Mouse (Mus musculus): ENCODE results near the gene Endou. TPM values are rescaled to one million over a fixed set of nuclear protein-coding genes. Genes with fewer than 3 reads are reported as not detected.
A peak's percentile ranks its signal among the peaks of the same experiment; 100 is the strongest.
"Not testable (repeated sequence)": the region's sequence is repeated elsewhere in the genome, so short reads cannot be mapped to it uniquely, and the experiment has no call there.

Gene Endou
- total RNA-seq, 4 experiments from 2014 or later = 0.19 to 0.49 (median 0.31) TPM

DNA sequence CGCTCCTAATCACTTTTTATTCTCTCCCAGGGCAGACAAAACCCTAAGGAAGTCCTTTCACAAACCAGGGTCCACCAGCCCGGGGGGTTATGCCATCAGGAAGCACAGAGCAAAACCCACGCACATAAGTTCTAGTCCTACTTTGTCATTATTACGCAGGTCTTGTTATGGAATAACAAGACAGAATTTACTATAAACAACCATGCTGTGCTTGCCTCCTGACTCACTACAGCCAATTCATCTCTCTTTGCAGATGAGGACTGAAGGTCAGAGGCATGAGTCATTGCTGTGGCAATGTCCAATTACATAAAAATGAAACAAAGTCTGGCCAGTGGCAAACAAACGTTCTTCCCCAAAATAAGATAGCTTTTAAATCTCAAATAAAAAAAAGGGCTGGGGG, 37.7 kb downstream of the Endou start:
- no peak for DNase-seq (ENCODE audit: low spot score in 2 of 2)

DNA sequence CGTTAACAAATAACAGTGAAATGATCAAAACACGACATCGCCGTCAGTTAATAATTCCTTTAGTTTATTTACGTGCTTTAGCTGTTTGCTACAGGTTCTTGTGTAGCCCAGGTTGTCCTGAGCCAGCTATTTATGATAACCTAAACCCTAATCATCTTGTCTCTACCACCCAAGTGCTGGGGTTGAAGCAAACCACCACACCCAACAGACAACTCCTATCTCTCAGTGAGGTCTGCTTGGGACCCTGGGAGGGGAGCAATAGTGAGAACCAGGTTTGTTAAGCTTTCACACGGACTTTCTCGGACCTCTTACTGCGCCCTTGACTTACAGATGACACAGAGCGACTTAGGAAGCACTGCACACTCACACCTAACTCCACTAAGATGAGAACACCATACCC, 47.0 kb downstream of the Endou start:
- no peak for DNase-seq (ENCODE audit: low spot score in 2 of 2)

DNA sequence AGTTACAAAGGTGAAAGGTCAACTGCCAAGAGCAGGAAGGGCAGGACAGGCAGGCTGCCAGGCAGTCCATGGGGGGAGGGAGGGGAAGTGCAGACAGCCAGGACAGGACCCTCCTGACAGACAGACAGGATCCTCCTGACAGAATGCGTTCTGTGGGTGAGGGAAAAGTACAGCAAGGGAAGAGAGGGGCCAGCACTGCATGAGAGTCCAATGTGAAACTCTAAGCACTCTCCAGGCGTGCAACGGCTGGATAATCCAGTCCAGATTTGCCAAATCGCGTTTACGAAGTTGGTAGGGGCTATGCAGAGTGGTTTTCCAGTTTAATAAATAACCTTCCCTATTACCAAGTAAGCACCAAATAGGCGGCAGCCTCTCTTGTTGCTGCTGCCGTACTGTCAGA, 49.1 kb downstream of the Endou start:
- no peak for DNase-seq (ENCODE audit: low spot score in 2 of 2)

DNA sequence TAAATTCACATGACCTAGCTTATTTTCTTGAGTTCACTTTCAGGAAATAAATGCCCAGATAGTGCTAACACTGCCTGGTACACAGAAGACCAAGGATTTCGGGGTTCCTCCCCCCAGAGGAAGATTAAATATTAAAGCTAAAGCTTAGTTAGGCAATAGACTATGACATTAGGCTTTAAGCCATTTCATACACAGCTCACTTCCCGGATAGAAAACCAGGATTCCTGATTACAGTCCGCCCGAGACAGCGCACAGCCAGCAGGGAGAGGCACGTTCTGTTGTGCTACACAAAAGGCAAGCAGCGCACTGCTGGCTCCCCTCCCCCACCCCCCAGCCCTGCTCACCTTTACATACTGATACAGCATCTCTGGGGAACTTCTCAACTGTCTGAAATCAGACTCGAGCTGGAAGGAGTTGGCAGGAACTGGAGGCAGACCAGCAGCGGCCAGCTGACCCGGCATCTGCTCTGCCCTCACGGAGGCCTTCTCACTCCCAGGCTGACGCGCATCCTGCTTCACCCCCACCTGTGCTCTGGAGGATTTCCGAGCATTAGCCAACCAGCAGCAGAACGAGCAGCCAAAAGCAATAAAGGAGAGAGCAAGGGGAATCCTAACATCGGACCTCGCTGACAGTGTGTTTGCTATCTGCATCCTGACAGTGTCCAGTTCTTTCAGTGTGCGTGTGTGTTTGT, 51.0 kb downstream of the Endou start:
- DNase-seq (ENCODE audit: low spot score in 2 of 2) = peak in 1 of 2 experiments; percentile 39

DNA sequence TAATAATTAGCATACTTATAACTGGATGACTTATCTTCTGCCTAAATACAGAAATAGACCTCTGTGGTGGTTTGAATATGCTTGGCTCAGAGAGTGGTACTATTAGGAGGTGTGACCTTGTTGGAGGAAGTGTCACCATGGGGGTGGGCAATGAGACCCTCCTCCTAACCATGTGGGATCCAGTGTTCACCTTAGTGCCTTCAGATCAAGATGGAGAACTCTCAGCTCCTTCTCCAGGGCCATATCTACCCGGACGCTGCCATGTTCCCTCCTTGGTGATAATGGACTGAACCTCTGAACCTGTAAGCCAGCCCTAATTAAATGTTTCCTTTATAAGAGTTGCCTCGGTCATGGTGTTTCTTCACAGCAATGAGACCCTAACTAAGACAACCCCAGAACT, 53.8 kb downstream of the Endou start:
- no peak for DNase-seq (ENCODE audit: low spot score in 2 of 2)

GRCm38 (mm10) chr15:97675927-97676326, 55.2 kb downstream of the Endou start:
- no peak for DNase-seq (ENCODE audit: low spot score in 2 of 2)

- no peak for DNase-seq (ENCODE audit: low spot score in 2 of 2)
Observed at GRCm38 (mm10) chr15:97674423-97674822, 56.7 kb downstream of the Endou start.

DNA sequence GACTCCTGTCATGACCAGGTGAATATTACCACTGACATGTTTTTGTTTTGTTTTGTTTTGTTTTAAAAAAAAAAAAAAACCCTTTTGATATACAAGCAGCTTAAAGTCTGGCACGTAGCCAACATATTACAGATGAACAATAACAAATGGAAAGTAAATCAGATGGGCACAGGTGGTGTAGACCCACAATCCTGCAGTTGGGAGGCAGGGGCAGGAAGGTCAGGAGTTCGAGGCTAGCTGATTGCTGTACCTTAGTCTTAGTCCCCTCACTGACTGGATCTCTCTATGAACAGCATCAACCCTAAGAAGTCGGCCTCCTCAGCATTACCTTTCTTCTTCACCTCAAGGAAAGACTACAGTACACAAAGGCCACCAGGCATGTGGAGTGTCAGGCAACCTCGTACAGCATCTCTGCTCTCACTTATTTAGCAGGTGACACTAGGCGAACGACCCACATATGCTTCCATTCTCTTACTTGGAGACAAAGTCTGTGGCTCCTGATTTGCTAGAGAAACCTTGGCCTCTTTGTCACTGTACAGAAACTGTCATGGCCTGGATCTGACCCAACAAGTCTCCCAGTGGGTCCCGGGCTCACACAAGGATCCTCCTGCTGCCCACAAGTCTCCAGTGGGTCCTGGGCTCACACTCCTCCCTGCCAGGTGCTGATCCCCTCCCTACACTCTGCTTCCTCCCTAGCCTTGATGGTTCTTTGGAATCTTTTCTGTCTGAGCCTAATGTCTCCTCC, 57.7 kb downstream of the Endou start:
- no peak for DNase-seq (ENCODE audit: low spot score in 2 of 2)

- no peak for DNase-seq (ENCODE audit: low spot score in 2 of 2)
Observed at GRCm38 (mm10) chr15:97672211-97672765, 58.9 kb downstream of the Endou start.

- no peak for DNase-seq (ENCODE audit: low spot score in 2 of 2)
Observed at GRCm38 (mm10) chr15:97670554-97670953, 60.6 kb downstream of the Endou start.

DNA sequence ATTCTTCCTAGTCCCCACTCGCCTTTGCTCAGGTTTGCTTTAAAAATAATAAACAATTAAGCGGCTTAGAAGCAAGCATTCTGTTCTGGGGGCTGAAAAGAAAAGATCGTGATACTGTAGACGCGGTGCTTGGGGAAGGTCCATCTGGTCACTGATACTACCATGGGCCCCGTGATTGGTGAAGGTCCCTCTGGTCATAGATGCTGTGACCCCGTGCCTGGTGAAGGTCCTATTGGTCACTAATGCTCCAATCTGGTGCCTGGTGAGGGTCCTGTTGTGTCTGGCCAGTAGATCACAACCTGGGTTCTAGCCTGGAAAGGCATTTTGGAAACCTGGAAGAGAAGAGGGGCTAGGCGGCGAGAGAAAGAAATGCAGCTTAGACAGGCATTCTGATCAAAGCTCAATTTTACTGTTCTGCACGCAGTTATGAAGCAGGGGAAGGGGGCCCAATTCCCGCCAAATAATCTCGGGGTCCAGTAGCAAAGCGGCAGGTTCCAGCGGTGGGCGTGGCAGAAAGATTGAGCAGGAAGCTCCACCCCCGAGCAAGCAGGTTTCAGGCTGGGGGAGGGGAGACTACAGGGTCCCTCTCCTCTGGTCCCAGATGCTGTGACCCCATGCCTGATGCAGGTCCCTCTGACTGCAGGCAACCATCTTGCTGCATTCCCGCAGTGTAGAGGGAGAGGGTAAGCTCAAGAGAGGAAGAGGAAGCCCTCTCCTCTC, 62.8 kb downstream of the Endou start:
- DNase-seq (ENCODE audit: low spot score in 2 of 2) = not testable (repeated sequence)

GRCm38 (mm10) chr15:97667437-97667836, 63.7 kb downstream of the Endou start:
- DNase-seq (ENCODE audit: low spot score in 2 of 2) = peak; percentile 15 to 22

DNA sequence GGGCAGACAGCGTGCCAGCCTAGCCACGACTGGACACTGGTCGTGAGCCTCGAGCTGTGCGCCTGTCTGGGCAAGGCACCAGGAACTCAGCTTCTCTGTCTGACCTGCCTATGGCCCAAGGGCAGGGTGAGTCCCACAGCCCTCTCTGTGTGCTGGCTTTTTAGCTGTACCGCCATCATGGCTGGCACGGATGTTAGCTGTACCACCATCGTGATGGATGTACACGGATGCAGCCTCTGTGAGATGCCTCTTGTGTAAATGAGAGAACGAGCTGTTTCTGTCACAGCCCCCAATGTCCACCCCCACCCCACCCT, 64.7 kb downstream of the Endou start:
- DNase-seq (ENCODE audit: low spot score in 2 of 2) = no peak

DNA sequence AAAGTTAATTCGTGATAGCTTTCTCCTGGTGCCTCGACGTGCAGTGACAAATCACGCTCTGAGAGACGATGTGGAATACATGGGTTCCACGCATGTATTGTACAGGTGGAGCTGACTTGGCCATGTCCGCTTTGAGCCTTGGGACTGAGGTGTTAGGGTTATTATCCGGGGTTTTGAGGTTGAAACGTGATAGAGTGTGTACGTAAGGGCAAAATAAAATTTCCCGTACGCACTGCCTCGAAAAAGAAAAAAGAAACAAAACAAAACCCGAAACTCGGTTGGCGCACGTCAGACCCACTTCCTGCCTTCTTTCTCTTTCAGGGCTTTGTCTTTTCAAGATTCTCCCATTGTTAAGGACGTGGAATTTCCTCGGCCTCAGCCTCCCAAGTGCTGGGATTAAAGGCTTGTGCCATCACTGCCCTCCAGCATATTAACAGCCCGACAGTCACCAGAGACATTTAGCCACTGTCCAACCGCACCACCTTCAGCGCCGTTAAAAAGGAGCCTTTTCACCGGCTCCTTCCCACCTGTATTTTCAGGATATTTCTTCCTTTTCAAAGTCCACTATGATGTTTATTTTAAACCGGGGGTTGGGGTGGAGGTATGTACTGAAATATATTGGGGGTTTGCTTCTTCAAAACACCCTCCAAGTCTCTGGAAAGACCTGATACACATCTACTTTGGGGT, 65.2 kb downstream of the Endou start:
- no peak for DNase-seq (ENCODE audit: low spot score in 2 of 2)

DNA sequence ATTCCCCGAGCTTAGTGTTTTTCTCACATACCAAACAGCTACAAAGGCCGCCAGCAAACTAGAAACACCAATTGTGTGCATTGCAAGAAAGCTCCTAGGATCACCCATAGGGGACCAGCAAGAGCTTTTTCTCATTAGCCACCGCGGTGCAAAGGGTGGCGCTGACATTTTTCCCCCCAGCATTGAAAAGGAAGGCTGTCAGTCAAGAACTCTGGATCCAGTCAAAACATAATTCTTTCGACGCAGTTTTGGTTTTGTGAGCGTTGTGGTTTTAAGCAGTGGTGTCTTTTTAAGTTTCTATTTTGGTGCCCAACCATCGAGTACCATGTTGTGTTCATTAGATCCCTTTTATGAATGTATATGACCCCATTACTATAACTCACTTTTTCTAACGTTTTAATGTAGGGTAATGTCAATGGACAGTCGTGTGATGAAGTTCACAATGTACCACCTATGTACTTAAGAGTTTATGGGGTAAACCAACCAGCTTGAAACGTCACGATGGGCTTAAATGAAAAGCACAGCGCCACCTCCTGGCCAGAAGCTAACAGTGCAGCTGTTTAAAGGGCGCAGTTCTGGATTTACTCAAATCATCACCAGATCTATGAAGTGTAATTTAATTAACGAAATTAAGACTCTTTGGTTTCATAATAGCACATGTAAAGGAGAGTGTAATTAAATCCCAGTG, 66.0 kb downstream of the Endou start:
- no peak for DNase-seq (ENCODE audit: low spot score in 2 of 2)

DNA sequence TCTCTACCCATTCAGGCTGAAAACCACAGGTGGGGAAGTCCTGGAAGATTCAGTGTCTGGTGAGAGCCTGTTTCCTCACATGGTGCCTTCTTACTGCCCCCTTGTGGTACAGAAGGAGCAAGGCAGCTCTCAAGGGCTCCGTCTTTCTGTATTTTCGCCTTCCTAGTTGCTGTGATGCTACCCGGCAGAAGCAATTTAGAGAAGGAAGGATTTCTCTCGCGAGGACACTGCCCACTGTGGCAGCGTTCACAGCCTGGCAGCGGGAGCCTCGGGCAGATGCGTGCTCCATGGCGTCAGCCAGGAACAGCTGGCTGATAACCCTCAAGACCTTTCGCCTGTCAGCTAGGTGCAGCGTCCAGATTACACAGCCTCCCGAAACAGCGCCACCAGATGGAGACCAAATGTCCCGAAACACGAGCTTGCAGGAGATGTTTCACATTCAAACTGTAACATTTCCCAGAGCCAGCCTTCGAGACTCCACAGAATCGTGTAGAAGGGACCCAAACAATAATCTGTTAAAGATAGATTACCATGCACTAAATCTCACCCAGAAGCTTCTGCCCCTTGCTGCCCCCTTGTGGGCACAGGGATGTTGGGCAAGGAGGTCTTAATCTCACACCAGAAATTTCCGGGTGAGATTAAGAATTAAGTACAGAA, 67.3 kb downstream of the Endou start:
- DNase-seq (ENCODE audit: low spot score in 2 of 2) = peak; percentile 29 to 33
